Mouse (Mus musculus): ENCODE results near the gene Ror1. TPM values are rescaled to one million over a fixed set of nuclear protein-coding genes. Genes with fewer than 3 reads are reported as not detected.

Gene Ror1
- total and polyA plus RNA-seq, 3 experiments: 0.05 TPM; not detected in 2

GRCm38 (mm10) chr4:100286800-100287199, 191.2 kb downstream of the Ror1 start:
- Histone ChIP-seq H3K9me3 (replicated peaks) (peaks cover 9% of the 10 kb centered on the region), H3K36me3 (replicated peaks) (no peaks in the 10 kb centered on the region), H3K4me1 (ENCODE audit: insufficient read depth, low read depth, low read length) (no peaks in the 10 kb centered on the region), H3K27me3 (ENCODE audit: insufficient read depth, low read length) (no peaks in the 10 kb centered on the region), H3K4me3 (ENCODE audit: low read depth, low read length) (no peak overlapping the region)
- ATAC-seq (ENCODE audit: extremely low read depth, insufficient number of reproducible peaks, low FRiP score, poor library complexity, severe bottlenecking) (no peak), DNase-seq (ENCODE audit: low spot score) (no peak)
- no peak for TF ChIP-seq POLR2AphosphoS5 (IDR thresholded peaks at IDR 0.05; ENCODE audit: insufficient replicate concordance, low read depth, low read length)
- TF ChIP-seq GATA2 (IDR thresholded peaks at IDR 0.05; ENCODE audit: borderline replicate concordance, low read depth, low read length): no peak

DNA sequence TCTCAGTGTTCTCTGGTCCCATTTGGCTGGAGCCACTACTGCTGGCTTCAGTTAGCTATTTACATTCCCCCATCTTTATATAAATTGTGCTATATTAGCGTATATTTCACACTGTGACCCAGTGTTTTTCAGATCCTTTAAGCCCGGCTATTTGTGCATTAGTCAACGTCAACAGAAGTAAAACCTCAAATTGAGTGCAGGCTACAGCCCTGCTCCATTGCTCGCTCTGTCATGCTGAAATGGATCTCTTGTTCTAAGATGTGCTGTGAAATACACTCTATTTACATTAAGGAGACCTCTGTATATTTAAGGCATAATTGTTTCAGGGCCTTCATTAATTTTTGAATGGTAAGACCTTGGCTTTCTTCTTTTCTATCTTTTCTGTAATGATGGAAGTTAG, 192.2 kb downstream of the Ror1 start:
- no peak for ATAC-seq (ENCODE audit: extremely low read depth, insufficient number of reproducible peaks, low FRiP score, poor library complexity, severe bottlenecking)
- DNase-seq (ENCODE audit: low spot score): no peak
- no peaks in the 10 kb centered on the region for H3K36me3 ChIP-seq (replicated peaks)
- no peaks in the 10 kb centered on the region for H3K27me3 ChIP-seq (ENCODE audit: insufficient read depth, low read length)
- peaks cover 4% of the 10 kb centered on the region for H3K9me3 ChIP-seq (replicated peaks)
- H3K4me3 ChIP-seq (ENCODE audit: low read depth, low read length): no peak overlapping the region
- no peak for TF ChIP-seq POLR2AphosphoS5 (IDR thresholded peaks at IDR 0.05; ENCODE audit: insufficient replicate concordance, low read depth, low read length)
- no peak for TF ChIP-seq TAL1 (conservative IDR thresholded peaks at IDR 0.05; ENCODE audit: low read depth, low read length)
- no peak for TF ChIP-seq GATA2 (IDR thresholded peaks at IDR 0.05; ENCODE audit: borderline replicate concordance, low read depth, low read length)
- TF ChIP-seq CTCF (IDR thresholded peaks at IDR 0.05; ENCODE audit: low read depth, low read length): no peak
- TF ChIP-seq GATA1 (IDR thresholded peaks at IDR 0.05; ENCODE audit: borderline replicate concordance, low read length): no peak
- H3K4me1 ChIP-seq (ENCODE audit: insufficient read depth, low read depth, low read length): no peaks in the 10 kb centered on the region

- DNase-seq (ENCODE audit: low spot score) (no peak), ATAC-seq (ENCODE audit: extremely low read depth, insufficient number of reproducible peaks, low FRiP score, poor library complexity, severe bottlenecking) (no peak)
- H3K27me3 ChIP-seq (ENCODE audit: insufficient read depth, low read length): no peaks in the 10 kb centered on the region
- no peak for TF ChIP-seq CTCF (IDR thresholded peaks at IDR 0.05; ENCODE audit: low read depth, low read length)
- TF ChIP-seq GATA1 (IDR thresholded peaks at IDR 0.05; ENCODE audit: borderline replicate concordance, low read length): no peak
- TF ChIP-seq GATA2 (IDR thresholded peaks at IDR 0.05; ENCODE audit: borderline replicate concordance, low read depth, low read length): no peak
- no peak for TF ChIP-seq POLR2AphosphoS5 (IDR thresholded peaks at IDR 0.05; ENCODE audit: insufficient replicate concordance, low read depth, low read length)
- no peak for TF ChIP-seq TAL1 (conservative IDR thresholded peaks at IDR 0.05; ENCODE audit: low read depth, low read length)
- no peak overlapping the region for H3K4me3 ChIP-seq (ENCODE audit: low read depth, low read length)
- no peaks in the 10 kb centered on the region for H3K9me3 ChIP-seq (replicated peaks)
- no peaks in the 10 kb centered on the region for H3K36me3 ChIP-seq (replicated peaks)
- no peaks in the 10 kb centered on the region for H3K4me1 ChIP-seq (ENCODE audit: insufficient read depth, low read depth, low read length)
Observed at GRCm38 (mm10) chr4:100291015-100291651, 195.5 kb downstream of the Ror1 start.

GRCm38 (mm10) chr4:100297678-100298077, 202.1 kb downstream of the Ror1 start:
- TF ChIP-seq GATA2 (IDR thresholded peaks at IDR 0.05; ENCODE audit: borderline replicate concordance, low read depth, low read length): no peak
- no peak for TF ChIP-seq POLR2AphosphoS5 (IDR thresholded peaks at IDR 0.05; ENCODE audit: insufficient replicate concordance, low read depth, low read length)
- TF ChIP-seq GATA1 (IDR thresholded peaks at IDR 0.05; ENCODE audit: borderline replicate concordance, low read length): no peak
- no peak for TF ChIP-seq TAL1 (conservative IDR thresholded peaks at IDR 0.05; ENCODE audit: low read depth, low read length)
- TF ChIP-seq CTCF (IDR thresholded peaks at IDR 0.05; ENCODE audit: low read depth, low read length): no peak
- no peak for ATAC-seq (ENCODE audit: extremely low read depth, insufficient number of reproducible peaks, low FRiP score, poor library complexity, severe bottlenecking)

GRCm38 (mm10) chr4:100298566-100298965, 203.0 kb downstream of the Ror1 start:
- ATAC-seq (ENCODE audit: extremely low read depth, insufficient number of reproducible peaks, low FRiP score, poor library complexity, severe bottlenecking): no peak

More at GRCm38 (mm10) chr4:100297678-100298077, 202.1 kb downstream of the Ror1 start:
- Histone ChIP-seq H3K4me1 (ENCODE audit: insufficient read depth, low read depth, low read length) (no peaks in the 10 kb centered on the region), H3K9me3 (replicated peaks) (peaks cover 20% of the 10 kb centered on the region), H3K4me3 (ENCODE audit: low read depth, low read length) (no peak overlapping the region), H3K27me3 (ENCODE audit: insufficient read depth, low read length) (no peaks in the 10 kb centered on the region), H3K36me3 (replicated peaks) (no peaks in the 10 kb centered on the region)
- no peak for DNase-seq (ENCODE audit: low spot score)

DNA sequence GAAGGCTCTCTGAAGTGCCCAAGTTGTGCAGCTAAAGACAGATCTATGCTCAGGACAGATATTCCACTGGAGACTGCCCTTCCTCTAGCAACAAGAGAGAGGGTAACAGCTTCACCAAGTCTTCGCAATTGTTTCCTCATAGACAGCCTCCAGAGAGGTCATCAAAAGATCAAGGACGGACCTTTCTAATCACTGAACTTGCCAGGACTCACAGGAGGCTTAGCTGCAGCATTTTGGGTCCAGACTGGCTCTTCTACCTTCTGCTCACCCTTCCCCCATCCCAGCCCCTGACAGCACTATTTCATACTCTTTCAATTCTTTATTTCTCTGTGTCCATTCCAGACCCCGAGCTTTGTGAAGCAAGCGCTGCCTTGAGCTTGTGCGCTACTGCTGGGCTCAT, 204.6 kb downstream of the Ror1 start:
- peaks cover 23% of the 10 kb centered on the region for H3K9me3 ChIP-seq (replicated peaks)
- TF ChIP-seq POLR2AphosphoS5 (IDR thresholded peaks at IDR 0.05; ENCODE audit: insufficient replicate concordance, low read depth, low read length) (no peak), TAL1 (conservative IDR thresholded peaks at IDR 0.05; ENCODE audit: low read depth, low read length) (no peak), GATA1 (IDR thresholded peaks at IDR 0.05; ENCODE audit: borderline replicate concordance, low read length) (no peak), GATA2 (IDR thresholded peaks at IDR 0.05; ENCODE audit: borderline replicate concordance, low read depth, low read length) (no peak), CTCF (IDR thresholded peaks at IDR 0.05; ENCODE audit: low read depth, low read length) (no peak)
- no peaks in the 10 kb centered on the region for H3K36me3 ChIP-seq (replicated peaks)
- no peak for DNase-seq (ENCODE audit: low spot score)
- ATAC-seq (ENCODE audit: extremely low read depth, insufficient number of reproducible peaks, low FRiP score, poor library complexity, severe bottlenecking): no peak
- H3K27me3 ChIP-seq (ENCODE audit: insufficient read depth, low read length): no peaks in the 10 kb centered on the region
- no peaks in the 10 kb centered on the region for H3K4me1 ChIP-seq (ENCODE audit: insufficient read depth, low read depth, low read length)
- H3K4me3 ChIP-seq (ENCODE audit: low read depth, low read length): no peak overlapping the region

More at GRCm38 (mm10) chr4:100298566-100298965, 203.0 kb downstream of the Ror1 start:
- H3K36me3 ChIP-seq (replicated peaks): no peaks in the 10 kb centered on the region
- H3K4me1 ChIP-seq (ENCODE audit: insufficient read depth, low read depth, low read length): no peaks in the 10 kb centered on the region
- peaks cover 23% of the 10 kb centered on the region for H3K9me3 ChIP-seq (replicated peaks)
- H3K27me3 ChIP-seq (ENCODE audit: insufficient read depth, low read length): no peaks in the 10 kb centered on the region
- no peak for DNase-seq (ENCODE audit: low spot score)
- TF ChIP-seq TAL1 (conservative IDR thresholded peaks at IDR 0.05; ENCODE audit: low read depth, low read length): no peak
- no peak for TF ChIP-seq GATA1 (IDR thresholded peaks at IDR 0.05; ENCODE audit: borderline replicate concordance, low read length)
- no peak for TF ChIP-seq CTCF (IDR thresholded peaks at IDR 0.05; ENCODE audit: low read depth, low read length)
- no peak for TF ChIP-seq GATA2 (IDR thresholded peaks at IDR 0.05; ENCODE audit: borderline replicate concordance, low read depth, low read length)
- TF ChIP-seq POLR2AphosphoS5 (IDR thresholded peaks at IDR 0.05; ENCODE audit: insufficient replicate concordance, low read depth, low read length): no peak
- no peak overlapping the region for H3K4me3 ChIP-seq (ENCODE audit: low read depth, low read length)
